Mouse (Mus musculus): ENCODE results near the gene Adora1. TPM values are rescaled to one million over a fixed set of nuclear protein-coding genes. Genes with fewer than 3 reads are reported as not detected.

Adora1 gene
- polyA plus RNA-seq, 1 experiment from 2014 or later: 4.0 TPM

DNA sequence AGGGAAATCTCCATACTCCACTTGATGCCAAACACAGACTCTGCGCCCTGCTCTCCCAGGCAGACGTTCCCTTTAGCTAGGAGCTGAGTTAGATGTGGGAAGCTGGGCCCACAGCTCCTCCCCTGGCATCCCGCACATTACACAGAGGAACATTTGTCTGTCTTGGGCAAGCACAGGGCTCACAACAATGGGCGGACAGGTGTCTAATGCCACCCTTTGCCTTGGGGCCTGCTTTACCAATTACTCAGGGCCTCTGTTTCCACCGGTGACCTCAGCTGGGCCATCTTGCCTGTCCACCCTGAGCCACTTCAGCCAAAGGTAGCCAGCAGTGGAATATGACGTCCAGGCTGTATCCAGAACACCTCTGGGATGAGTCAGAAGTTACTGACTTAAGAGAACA lies 73.8 kb downstream of the Adora1 start:
- ATAC-seq (ENCODE audit: borderline replicate concordance, extremely low read depth, low FRiP score, low TSS enrichment): no peak
- Histone ChIP-seq H3K27me3 (no peaks in the 10 kb centered on the region), H3K4me3 (no peak overlapping the region), H3K36me3 (no peaks in the 10 kb centered on the region), H3K4me1 (no peaks in the 10 kb centered on the region), H3K9ac (no peak overlapping the region), H3K27ac (no peak overlapping the region), H3K4me2 (no peak overlapping the region), H3K9me3 (no peaks in the 10 kb centered on the region)
- WGBS: 68% methylated on average over 6 of the region's 6 CpGs

DNA sequence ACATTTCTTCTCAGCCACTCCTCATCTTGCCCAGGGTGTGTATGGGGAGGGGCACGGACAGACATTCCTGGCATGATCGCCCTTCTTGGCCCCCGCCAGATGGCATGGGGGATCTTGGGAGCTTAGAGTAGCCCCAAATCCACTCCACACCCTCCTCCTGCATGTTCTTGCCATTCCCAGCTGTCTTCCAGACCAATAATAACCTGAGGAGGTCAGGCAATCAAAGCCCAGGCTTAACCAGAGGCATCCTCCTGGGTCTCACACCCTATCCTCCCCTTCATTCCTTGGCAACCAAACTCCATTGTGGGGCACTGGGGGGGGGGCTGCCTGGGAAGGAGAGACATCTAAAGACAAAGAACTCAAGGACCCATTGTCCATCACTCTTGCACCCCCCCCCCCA lies 74.8 kb downstream of the Adora1 start:
- ATAC-seq (ENCODE audit: borderline replicate concordance, extremely low read depth, low FRiP score, low TSS enrichment): no peak
- Histone ChIP-seq H3K27ac (no peak overlapping the region), H3K4me1 (no peaks in the 10 kb centered on the region), H3K4me3 (no peak overlapping the region), H3K4me2 (no peak overlapping the region), H3K27me3 (no peaks in the 10 kb centered on the region), H3K9ac (no peak overlapping the region), H3K9me3 (no peaks in the 10 kb centered on the region), H3K36me3 (no peaks in the 10 kb centered on the region)
- 77% methylated on average over 3 of the region's 3 CpGs for WGBS

DNA sequence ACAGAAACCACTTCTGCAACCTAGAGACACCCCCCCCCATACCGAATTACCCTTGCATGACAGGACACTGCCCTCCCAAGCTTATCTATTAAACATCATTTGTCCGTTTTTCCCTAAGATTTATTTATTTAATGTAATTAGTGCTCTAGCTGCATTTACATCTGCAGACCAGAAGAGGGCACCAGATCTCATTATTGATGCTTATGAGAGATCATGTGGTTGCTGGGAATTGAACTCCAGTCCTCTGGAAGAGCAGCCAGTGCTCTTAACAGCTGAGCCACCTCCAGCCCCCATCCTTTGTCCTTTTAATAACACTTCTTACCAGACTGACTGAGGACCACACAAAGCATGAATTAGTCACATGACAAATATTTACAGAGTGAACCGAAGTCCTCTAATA lies 80.6 kb downstream of the Adora1 start:
- Histone ChIP-seq H3K27me3 (no peaks in the 10 kb centered on the region), H3K4me2 (no peak overlapping the region), H3K27ac (no peak overlapping the region), H3K4me3 (no peak overlapping the region), H3K4me1 (no peaks in the 10 kb centered on the region), H3K9me3 (no peaks in the 10 kb centered on the region), H3K9ac (no peak overlapping the region), H3K36me3 (no peaks in the 10 kb centered on the region)
- ATAC-seq (ENCODE audit: borderline replicate concordance, extremely low read depth, low FRiP score, low TSS enrichment): no peak
- WGBS: 57% methylated on average over 3 of the region's 3 CpGs

DNA sequence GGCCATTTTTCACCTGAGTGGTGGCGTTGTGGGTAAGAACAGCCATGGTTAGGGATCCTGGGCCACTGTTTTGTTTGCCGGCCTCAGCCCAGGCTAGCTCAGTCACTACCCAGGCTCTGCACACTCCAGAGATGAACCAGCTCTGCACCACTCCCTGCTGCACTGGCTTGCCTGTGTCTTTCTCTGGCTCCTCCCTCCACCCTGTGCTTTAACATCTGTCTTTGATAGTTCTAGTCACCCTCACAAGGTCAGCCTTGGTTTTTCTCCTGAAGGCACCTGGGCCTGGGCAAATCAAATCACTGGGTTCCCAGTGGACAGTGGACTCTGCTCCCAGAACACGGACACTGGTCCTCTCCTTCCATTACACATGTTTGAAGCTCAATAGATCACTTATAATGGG lies 81.1 kb downstream of the Adora1 start:
- no peak for ATAC-seq (ENCODE audit: borderline replicate concordance, extremely low read depth, low FRiP score, low TSS enrichment)
- no peak overlapping the region for H3K9ac ChIP-seq
- no peaks in the 10 kb centered on the region for H3K27me3 ChIP-seq
- no peaks in the 10 kb centered on the region for H3K4me1 ChIP-seq
- H3K4me3 ChIP-seq: no peak overlapping the region
- no peak overlapping the region for H3K4me2 ChIP-seq
- H3K9me3 ChIP-seq: no peaks in the 10 kb centered on the region
- H3K36me3 ChIP-seq: no peaks in the 10 kb centered on the region
- H3K27ac ChIP-seq: no peak overlapping the region
- 87% methylated on average over 3 of the region's 3 CpGs for WGBS

DNA sequence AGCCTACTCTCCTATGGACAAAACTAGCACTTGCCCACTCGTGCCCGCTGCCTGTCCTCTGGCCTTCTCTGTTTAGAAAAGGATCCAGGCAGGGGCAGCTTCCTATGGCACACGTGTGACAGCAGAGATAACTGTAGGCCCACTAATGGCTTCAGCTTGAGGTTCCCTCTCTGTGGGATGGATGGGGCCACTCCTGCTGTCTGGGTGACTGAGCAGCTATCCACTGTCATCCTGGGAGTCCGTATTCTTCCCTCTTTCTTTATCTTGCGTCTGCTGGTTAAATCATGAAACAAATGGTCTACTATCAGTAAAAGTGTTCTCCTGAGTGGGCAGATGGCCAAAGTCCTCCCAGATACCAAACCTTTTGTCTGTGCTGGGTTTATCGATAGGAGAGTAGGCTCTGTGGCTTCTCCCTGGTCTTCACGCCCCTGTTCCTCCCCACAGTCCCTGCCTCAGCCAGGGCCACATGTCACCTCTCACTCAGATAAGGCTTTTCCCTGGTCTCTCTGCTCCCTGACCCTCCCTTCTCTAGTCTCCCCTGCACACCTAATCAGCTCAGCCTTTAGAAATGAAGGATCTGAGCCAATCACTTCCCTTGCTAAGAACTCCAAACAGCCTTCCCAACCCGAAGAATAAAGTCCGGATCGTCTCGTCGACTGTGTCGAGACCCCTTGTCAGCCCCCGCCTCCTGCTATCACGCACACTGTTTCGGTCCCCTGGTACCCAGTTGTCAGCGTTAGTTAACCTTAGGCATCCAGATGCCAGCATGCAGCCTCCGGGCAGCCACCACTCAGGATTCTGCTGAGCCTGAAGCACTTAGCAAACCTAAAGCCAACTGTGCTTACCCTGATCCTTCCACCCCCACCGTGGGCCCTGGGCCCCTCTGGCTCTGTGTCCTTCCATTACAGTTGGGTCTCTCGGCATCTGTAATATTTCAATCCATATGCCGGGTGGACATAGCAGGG lies 82.3 kb downstream of the Adora1 start:
- ATAC-seq (ENCODE audit: borderline replicate concordance, extremely low read depth, low FRiP score, low TSS enrichment): no peak
- no peaks in the 10 kb centered on the region for H3K36me3 ChIP-seq
- no peaks in the 10 kb centered on the region for H3K27me3 ChIP-seq
- WGBS: 60% methylated on average over 21 of the region's 21 CpGs
- no peak overlapping the region for H3K9ac ChIP-seq
- no peak overlapping the region for H3K4me2 ChIP-seq
- H3K27ac ChIP-seq: no peak overlapping the region
- no peak overlapping the region for H3K4me3 ChIP-seq
- no peaks in the 10 kb centered on the region for H3K9me3 ChIP-seq
- H3K4me1 ChIP-seq: no peaks in the 10 kb centered on the region

DNA sequence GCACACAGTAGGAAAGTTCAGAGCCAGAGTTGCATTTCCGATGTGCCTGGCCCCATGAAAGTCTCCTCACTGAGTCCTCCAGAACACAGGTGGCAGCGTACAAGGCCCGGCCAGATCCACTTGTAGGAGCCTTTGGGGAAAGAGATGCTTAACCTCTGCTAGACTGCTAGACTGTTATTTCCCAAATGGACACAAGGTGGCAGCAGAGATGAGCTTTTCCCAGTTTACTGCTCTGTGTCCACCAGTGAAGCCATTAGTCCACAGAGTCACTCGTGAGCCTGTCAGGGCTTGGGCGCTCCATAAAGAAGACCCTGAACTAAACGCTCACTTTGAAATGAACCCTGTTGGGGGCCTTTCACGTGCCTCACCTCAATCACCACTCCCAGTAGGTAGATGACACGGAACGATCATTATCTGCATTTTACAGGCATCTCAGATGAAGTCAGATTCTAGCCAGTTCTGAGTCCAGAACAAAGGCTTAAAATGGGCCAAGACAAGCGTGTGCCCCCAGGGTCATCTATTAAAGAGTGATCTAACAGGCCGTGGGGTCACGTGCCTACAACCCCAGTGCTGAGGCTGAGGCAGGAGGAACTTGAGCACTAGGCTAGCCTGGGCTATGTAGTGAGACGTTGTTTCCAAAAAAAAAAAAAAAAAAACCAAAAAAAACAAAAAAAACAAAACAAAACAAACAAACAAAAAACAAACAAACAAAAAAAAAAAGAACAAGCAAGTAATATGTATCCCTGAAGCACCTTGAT lies 83.4 kb downstream of the Adora1 start:
- no peak overlapping the region for H3K9ac ChIP-seq
- no peaks in the 10 kb centered on the region for H3K4me1 ChIP-seq
- H3K36me3 ChIP-seq: no peaks in the 10 kb centered on the region
- ATAC-seq (ENCODE audit: borderline replicate concordance, extremely low read depth, low FRiP score, low TSS enrichment): peak; percentile 63; the same call in 1 of the 2 replicates
- no peak overlapping the region for H3K4me3 ChIP-seq
- H3K9me3 ChIP-seq: no peaks in the 10 kb centered on the region
- WGBS: 32% methylated on average over 13 of the region's 13 CpGs
- H3K27ac ChIP-seq: no peak overlapping the region
- no peaks in the 10 kb centered on the region for H3K27me3 ChIP-seq
- no peak overlapping the region for H3K4me2 ChIP-seq

DNA sequence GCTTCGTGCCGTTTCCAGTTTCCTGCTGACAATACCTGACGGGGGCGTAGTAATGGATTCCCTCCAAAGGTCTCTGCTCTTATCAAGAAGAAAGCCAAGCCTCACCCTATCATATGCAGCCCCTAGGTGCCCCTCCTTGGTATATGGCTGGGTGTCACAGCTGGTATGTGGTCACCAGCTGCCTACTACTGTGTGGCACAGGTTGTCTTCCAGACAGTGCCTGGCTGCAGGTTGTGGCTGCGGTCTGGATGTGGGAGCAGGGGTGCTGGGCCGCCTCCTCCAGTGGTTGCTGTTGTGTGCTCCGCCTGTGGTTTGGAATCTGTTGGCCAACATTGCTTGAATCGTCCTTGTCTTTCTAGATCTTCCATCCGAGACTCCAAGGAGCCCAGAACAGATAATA lies 84.5 kb downstream of the Adora1 start:
- Histone ChIP-seq H3K4me2 (no peak overlapping the region), H3K4me3 (no peak overlapping the region), H3K9me3 (no peaks in the 10 kb centered on the region), H3K27ac (no peak overlapping the region), H3K27me3 (no peaks in the 10 kb centered on the region), H3K9ac (no peak overlapping the region), H3K36me3 (no peaks in the 10 kb centered on the region), H3K4me1 (no peaks in the 10 kb centered on the region)
- 92% methylated on average over 9 of the region's 9 CpGs for WGBS
- ATAC-seq (ENCODE audit: borderline replicate concordance, extremely low read depth, low FRiP score, low TSS enrichment): no peak

DNA sequence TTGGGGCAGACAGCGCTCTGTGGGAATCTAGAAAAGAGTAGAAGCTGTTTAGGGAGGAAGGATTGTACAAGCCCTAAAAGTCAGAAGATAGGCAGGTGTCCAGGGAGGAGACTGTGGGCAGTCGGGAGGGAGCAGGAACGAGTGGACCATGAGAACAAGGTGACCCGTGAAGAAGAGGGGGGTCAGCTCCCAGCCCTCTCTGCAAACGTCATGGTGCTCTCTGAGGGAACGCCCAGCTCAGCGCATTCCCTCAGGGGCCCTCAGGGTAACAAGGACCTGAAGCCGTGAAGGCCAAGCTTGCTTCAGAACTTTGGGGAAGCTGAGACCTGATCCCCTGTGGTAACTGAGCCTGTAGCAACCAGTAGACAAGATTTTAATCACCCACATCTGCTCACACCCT lies 85.2 kb downstream of the Adora1 start:
- no peaks in the 10 kb centered on the region for H3K9me3 ChIP-seq

More for the DNA sequence above, 85.2 kb downstream of the Adora1 start:
- H3K27ac ChIP-seq: no peak overlapping the region
- H3K4me1 ChIP-seq: no peaks in the 10 kb centered on the region
- no peaks in the 10 kb centered on the region for H3K27me3 ChIP-seq
- WGBS: 45% methylated on average over 8 of the region's 8 CpGs
- no peak overlapping the region for H3K4me2 ChIP-seq
- ATAC-seq (ENCODE audit: borderline replicate concordance, extremely low read depth, low FRiP score, low TSS enrichment): no peak
- H3K9ac ChIP-seq: no peak overlapping the region
- no peaks in the 10 kb centered on the region for H3K36me3 ChIP-seq
- no peak overlapping the region for H3K4me3 ChIP-seq

Other genes starting within 250 kb of the Adora1 start
- gene Fmod, start 198.2 kb downstream of the Adora1 start, polyA plus RNA-seq (2015; fragmentation: Nextera tagmentation; extraction: Ambion mirVana): 193 and 195 TPM in 2 replicates
- 111 and 115 TPM in 2 replicates for gene Btg2, start 156.3 kb downstream of the Adora1 start, polyA plus RNA-seq (2015; fragmentation: Nextera tagmentation; extraction: Ambion mirVana)
- gene Chit1, start 124.2 kb downstream of the Adora1 start, polyA plus RNA-seq (2015; fragmentation: Nextera tagmentation; extraction: Ambion mirVana): 0.19 and 0.35 TPM in 2 replicates
- 0.60 and 1.1 TPM in 2 replicates for gene Chil1, start 53.3 kb downstream of the Adora1 start, polyA plus RNA-seq (2015; fragmentation: Nextera tagmentation; extraction: Ambion mirVana)
- gene Mybph, start 42.0 kb downstream of the Adora1 start, polyA plus RNA-seq (2015; fragmentation: Nextera tagmentation; extraction: Ambion mirVana): 0.16 and 0.50 TPM in 2 replicates
- gene Myog, start 54.6 kb upstream of the Adora1 start, polyA plus RNA-seq (2015; fragmentation: Nextera tagmentation; extraction: Ambion mirVana): 0.41 and 2.1 TPM in 2 replicates
- 3.0 and 3.1 TPM in 2 replicates for gene Ppfia4, start 97.5 kb upstream of the Adora1 start, polyA plus RNA-seq (2015; fragmentation: Nextera tagmentation; extraction: Ambion mirVana)
- 91.2 and 93.4 TPM in 2 replicates for gene Tmem183a, start 126.5 kb upstream of the Adora1 start, polyA plus RNA-seq (2015; fragmentation: Nextera tagmentation; extraction: Ambion mirVana)
- gene 4933406M09Rik, start 150.5 kb upstream of the Adora1 start, polyA plus RNA-seq (2015; fragmentation: Nextera tagmentation; extraction: Ambion mirVana): not detected in 2 replicates
- 39.7 and 42.9 TPM in 2 replicates for gene Cyb5r1, start 170.1 kb upstream of the Adora1 start, polyA plus RNA-seq (2015; fragmentation: Nextera tagmentation; extraction: Ambion mirVana)
- gene Adipor1, start 179.9 kb upstream of the Adora1 start, polyA plus RNA-seq (2015; fragmentation: Nextera tagmentation; extraction: Ambion mirVana): 89.4 and 90.3 TPM in 2 replicates
- 27.3 and 29.3 TPM in 2 replicates for gene Klhl12, start 220.1 kb upstream of the Adora1 start, polyA plus RNA-seq (2015; fragmentation: Nextera tagmentation; extraction: Ambion mirVana)

Data from lung, embryonic 15.5 days (tissue).